Mouse (Mus musculus) megakaryocyte progenitor cell, adult 5-6 weeks (primary cell): ENCODE results near the gene Agpat4. TPM values are rescaled to one million over a fixed set of nuclear protein-coding genes. Genes with fewer than 3 reads are reported as not detected.
"Not testable (repeated sequence)": the region's sequence is repeated elsewhere in the genome, so short reads cannot be mapped to it uniquely, and the experiment has no call there.

Source experiments
- ATAC-seq: replicated peaks from 2 replicates; pipeline ENCODE4 v1.8.0; 2016; ENCODE audit warnings: mild to moderate bottlenecking, moderate TSS enrichment, inconsistent platforms; ENCODE audit not compliant: poor library complexity
- total RNA-seq, 2 experiments: library from RNA; stranded (forward) in 1 of 2; stranded (reverse) in 1 of 2; fragments of 157-497, 149-512 nt in 1 of 2; fragments of 200-1000 nt in 1 of 2; gene quantifications; 2 replicates each; pipeline versions ENCODE4 v1.2.3 to v1.2.4; 2015 to 2017

Agpat4 gene
- total RNA-seq, 2 experiments from 2014 or later: 0.54 to 0.81 TPM

DNA sequence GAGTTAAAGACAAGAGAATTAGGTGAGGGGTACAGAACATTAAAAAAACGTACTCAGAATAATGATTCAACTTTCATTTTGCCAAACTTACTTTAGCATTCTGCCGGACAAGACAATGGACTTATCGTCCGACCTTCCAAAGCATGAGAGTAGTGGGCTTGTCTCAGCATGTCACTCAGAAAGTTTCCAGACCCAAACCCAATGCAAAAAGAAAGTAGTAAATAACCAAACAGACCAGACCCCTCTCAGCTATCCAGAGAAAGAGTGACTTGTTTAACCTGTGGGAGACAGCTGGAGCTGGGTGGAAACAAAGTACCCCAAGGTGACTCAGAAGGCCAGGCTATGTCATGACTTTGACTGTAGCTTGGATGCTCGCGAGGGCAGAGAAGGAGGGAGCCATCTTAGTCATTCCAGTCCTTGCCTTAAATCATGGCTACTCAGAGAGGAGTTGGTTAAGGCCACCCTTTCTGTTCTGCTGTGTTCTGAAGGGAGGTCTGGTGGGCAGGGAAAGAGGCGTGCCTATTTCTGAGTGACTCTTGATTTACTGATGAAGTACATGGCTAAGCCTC, 2.8 kb downstream of the Agpat4 start:
- no peak for ATAC-seq

DNA sequence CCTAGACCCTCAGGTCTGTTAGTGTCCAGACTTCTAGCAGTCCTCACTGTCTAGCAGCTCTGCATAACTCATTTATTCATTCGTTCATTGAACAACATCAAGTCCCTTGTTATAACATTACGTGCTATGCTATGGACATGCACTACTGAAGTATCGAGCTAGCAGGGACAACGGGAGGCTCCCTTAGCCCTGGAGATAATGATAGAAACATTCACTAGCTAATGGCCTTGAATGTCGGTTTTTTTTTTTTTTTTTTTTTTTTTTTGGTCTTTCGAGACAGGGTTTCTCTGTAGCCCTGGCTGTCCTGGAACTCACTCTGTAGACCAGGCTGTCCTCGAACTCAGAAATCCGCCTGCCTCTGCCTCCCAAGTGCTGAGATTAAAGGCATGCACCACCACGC, 3.8 kb downstream of the Agpat4 start:
- ATAC-seq: not testable (repeated sequence)

DNA sequence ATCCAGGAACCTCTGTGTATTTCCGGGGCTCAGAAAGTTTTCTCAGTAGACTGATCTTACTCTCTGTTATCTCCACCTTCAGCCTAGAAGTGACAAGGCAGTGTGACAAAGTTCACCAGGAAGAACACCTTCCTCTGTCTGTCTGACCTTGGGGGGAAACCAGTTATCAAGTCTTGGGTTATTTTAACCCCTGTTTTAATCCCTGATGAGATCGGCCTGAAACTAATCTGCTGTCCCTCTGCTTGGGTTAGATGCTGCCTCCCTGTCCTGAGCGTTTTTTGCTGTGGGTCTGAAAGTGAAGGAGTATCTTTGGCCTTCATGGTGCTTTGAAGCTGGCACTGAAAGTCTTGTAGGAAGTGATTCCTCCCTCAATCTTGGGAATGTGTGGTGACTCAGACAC, 4.7 kb downstream of the Agpat4 start:
- no peak for ATAC-seq

DNA sequence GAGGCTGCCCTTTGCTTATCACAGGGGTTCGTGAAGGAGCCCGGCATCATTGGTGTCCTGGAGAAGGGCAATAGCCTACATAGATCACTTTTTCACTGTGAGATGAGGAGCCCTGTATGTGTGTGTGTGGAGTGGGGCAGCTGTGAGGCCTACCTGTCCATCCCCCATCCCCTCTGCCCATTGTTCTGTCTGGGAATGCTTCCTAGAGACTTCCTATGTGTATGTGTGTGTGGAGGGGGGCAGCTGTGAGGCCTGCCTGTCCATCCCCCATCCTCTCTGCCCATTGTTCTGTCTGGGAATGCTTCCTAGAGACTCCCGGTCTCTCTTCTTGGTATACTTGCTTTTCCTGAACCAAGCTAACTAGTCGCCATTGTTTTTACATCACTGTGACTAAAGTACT, 8.6 kb downstream of the Agpat4 start:
- no peak for ATAC-seq

DNA sequence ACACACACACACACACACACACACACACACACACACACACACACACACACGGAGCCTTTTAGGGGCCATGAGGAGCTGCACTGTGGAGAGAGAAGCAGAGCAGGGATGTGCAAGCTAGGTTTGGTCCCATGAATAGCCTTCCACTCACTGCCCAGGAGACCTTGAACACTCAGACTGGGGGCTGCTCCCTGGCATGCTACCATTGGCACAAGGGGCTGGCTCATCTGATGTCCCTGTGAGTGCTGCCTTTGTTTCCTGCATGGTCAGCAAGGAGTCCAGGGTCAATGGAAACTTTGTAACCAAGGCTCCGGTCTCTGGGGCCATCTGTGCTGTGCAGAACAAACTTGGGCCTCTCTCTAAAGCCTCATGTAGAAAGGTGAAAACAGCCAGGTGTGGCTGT, 10.5 kb downstream of the Agpat4 start:
- no peak for ATAC-seq

DNA sequence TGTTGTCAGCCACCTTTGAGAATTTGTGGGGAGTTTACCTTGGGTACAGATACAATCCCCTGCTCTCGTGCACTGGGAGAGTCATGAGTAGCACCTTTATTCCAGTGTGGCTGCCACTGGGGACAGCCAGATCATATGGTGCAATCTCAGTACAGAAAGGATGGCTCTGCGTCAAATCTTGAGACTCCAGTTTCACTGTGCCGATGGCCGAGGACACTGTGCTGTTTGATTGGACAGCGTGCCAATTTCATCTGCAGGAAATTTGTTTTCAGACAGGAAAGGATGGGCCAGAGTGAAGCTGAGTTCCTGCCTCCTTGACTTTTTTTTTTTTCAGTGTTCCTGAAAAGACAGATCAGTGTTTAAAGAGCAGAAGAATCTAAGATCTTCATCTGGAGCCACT, 12.7 kb downstream of the Agpat4 start:
- no peak for ATAC-seq

DNA sequence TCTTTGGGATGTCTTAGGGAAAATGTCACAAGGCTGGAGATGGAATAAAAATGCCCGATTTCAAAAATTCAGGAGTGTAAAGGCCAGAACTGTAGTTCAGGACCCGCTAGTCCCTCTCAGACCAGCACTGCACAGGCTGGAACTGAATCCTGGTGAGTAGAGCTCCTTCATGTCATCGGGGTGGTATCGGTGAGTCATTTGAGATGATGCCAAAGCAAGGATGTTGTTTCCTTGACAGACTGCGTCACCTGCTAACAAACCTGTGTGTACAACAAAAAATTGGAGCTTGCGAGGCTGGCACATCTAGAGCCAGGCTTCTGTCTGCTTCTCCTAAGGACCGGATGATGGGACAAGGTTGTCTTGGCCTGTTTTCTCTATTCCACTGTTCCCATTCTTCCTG, 13.1 kb downstream of the Agpat4 start:
- ATAC-seq: no peak

DNA sequence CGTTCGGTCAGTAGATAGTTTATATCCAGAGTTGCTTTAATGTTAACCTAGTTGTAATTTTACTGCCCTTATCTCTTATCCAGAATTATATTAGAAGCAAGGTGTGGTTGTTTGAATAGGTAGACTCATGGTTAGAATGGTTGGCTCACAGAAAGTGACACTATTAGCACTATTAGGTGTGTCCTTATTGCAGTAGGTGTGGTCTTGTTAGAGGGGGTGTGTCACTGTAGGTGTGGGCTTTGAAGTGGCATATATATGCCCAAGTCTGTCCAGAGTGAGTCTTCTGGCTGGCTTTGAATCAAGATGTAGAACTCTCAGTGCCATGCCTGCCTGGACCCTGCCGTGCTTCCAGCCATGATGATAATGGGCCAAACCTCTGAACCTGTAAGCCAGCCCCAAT, 14.4 kb downstream of the Agpat4 start:
- ATAC-seq: no peak

DNA sequence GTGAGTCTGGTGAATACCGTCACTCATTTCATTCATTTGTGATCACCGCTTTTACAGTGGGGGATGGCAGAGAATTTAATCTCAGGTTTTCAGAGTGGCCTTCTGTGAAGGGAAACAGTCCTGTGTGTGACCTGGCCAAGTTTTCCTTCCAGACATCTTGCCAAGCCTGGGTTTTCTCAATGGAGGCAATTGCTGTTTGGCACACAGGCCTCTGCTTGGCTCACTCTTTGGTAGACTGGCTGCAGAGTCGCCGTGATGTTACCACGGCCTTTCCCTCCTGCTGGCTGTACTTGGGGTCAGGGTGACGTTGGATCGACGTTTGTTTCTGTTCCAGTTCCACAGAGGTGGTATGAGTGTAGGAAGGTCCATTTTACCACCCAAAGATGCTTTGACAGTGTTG, 15.5 kb downstream of the Agpat4 start:
- no peak for ATAC-seq

DNA sequence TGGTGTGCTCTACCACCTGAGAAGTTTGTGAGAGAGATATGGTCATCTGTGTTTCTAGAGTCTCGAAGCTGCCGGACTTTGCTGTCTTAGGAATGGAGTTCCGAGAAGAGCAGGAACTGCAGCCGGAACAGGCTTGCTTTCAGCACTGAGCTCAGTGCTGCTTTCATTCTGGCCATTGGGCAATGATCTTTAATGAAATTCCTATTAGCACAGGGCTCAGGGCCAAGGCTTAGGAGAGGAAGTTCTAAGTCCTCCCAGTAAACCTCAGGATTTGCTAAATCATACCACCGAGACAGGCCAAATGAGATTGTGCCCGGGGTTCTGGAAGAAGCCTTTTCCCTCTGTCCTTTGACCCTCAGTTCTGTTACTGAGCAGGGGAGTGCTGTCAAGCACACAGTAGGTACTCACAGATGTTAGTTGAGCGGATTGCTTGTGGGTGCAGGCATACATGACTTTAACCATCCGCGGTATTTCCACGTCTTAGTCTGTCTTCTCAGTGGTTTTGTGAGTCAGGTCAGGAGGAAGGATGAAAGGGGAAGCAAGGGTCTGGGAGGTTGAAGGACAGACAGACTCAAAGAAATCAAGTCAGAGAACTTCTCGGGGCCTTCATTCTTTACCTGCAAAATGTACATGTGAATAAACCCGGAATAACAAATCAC, 16.6 kb downstream of the Agpat4 start:
- ATAC-seq: peak; percentile 84

DNA sequence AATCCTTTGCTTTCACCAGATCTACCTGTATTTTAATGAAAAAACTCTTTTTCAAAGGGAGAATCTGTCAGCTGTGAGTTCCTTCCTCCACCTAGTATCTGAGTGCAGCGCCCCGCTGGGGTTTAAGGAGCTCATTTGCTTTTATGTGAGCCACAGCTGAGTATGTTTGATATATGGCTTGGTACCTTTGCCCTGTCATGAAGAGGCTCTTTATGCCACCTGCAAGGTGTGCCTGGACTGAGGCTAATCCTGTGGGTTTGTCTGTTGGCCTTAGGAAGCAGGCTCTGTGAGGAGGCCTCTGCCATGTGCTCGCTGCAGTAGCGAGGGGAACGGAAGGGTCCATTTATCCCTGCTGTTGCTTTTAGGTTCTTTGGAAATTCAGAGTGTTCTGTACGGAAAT, 19.9 kb downstream of the Agpat4 start:
- no peak for ATAC-seq

DNA sequence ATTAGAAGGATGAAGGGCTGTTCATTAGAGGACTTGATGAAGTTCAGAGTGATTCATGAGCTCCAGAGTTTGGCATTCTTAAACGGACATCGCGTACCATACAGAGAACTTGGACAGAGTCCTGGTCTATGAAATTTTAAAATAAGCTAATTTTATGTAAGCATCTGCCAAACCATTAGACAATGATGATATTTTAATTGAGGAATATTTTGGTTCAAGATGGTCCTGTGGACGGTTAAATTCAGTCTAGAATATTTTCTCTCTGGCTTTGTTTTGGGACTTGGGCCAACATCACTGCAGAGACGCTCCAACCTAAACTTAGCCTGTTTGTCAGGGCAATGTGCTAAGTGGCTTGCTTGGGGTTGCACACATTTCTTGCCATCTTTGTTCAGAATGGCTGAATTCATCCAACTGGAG, 25.5 kb downstream of the Agpat4 start:
- no peak for ATAC-seq

DNA sequence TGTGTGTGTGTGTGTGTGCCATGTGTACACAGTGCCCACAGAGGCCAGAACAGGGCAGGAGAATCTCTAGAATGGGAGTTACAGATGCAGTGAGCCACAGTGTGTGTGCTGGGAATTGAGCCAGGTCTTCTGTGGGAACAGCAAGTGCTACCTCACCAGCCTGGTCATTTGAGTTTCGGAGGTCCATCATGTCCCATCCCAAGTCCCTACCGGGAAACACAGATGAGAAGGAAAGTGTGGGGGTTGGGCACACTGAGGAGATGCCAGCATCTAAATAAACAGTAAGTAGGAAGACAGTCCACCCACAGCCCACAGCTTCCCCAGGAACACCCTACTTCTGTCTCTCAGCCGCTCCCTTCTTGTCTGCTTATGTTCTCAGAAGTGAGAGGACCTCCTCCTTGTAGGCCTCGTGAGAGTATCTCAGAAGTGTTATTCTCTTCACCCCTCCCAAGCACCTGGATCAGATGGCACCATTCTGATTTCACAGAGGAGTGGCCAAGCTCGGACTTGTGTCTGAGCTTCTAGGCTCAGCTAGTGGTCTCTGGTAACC, 27.7 kb downstream of the Agpat4 start:
- no peak for ATAC-seq

DNA sequence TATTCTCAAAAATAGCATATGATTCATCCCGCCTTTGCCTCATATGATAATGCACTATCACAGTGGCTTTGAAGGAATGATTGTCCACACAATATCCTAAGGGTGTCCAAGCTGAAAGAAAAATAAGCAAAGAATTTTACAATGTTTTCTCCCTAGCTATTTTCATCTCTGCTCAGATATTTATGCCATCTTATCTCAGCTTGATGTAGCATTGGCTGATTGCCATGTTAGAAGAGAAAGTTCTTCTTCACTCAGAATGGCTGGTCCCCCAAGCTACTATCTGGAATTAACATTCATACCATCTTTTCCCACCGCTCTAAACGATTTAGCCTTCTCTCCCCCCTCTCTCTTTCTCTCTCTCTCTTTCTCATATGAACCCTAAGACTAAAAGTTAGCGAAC, 29.3 kb downstream of the Agpat4 start:
- ATAC-seq: peak; percentile 26; the same call in 1 of the 2 replicates

DNA sequence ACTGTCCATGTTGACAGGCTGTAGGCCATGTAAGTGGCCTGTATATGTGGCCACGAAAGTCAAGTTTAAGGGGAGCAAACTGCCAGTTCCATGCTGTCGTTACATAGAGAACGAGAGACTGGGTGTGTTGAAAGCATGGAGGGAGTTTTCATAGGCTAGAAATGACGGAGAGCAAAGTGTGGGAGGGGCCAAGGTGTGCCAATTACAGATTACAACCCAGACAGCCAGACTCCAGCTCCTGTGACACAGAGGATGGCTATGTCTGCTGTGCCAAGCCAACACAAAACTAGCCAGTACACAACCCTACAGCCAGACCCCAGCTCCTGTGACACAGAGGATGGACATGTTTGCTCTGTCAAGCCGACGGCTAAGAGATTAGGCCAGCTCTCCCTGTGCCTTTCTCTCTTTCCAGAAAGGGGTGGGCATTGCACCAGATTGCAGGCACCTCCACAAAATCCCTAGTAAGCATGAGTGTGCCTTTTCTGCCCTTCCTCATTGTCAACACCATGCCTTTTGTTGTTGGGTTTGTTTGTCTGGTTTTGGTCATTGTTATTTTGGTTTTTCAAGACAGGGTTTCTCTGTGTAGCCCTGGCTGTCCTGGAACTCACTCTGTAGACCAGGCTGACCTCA, 30.8 kb downstream of the Agpat4 start:
- ATAC-seq: peak; percentile 39; the same call in 1 of the 2 replicates

DNA sequence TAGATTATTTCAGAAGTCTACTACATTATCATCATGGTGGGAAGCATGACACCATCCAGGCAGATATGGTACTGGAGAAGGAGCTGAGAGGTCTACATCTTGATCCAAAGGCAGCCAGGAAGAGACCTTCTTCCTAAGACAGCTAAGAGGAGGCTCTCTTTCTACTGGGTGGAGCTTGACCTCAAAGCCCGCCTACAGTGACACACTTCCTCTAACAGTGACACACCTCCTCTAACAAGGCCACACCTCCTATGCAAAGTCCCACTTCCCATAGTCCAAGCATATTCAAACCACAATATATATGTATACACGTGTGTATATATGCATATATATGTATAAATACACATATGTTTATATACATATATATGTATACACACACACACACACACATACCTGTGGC, 32.5 kb downstream of the Agpat4 start:
- peak; percentile 50; the same call in 1 of the 2 replicates for ATAC-seq

DNA sequence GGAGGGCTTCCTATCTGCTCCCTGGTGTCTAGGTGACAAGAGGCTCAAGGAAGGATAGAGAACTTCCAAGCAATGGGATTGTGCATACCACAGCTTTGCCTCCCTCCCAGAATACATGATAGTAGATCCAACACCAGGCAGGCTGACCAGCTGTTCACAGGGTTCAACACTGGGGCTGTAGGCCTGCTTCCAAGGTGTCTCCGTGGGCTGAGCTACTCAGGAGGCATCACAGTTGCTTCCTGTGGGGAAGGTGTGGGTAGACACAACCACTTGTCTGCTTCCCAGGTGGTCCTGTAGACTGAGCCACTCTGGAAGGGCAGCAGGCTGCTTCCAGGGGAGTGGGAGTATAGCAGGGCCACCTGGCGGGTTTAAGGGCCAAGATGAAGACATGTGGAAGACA, 35.8 kb downstream of the Agpat4 start:
- no peak for ATAC-seq

DNA sequence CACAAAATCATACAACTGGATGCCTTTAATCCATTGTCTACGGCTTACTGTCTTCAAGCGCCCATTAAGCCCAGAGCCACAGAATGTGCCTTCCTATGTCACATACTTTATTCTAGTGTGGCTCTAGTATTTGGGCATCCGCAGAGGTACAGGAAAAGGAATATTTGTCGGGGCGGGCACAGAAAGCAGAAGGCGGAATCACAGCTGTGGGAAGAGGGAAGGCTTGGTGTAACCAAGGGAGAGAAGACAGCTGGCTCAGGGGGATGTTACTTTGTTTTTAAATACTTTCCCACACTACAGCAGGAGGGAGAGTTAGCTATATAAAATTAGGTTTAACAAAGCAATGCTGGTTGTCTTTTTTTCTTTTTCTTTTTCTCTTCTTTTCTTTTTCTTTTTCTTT, 36.7 kb downstream of the Agpat4 start:
- no peak for ATAC-seq

DNA sequence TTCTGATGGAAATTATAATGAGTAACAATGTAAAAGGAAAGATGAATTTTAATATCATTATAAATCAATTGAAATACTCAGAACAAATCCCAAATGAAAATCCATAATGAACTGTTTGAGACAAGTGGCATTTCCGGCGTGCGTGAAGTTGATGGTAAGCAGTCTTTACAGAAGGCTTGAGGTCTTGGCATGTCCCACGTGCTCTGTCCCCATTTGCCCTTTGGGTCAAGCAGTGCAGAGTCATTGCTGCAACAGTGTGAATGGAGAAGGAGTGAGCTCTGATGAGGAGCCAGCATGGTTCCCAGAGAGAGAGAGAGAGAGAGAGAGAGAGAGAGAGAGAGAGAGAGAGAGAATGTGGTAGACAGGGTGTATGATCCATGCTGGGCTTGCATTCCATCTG, 37.4 kb downstream of the Agpat4 start:
- ATAC-seq: no peak

DNA sequence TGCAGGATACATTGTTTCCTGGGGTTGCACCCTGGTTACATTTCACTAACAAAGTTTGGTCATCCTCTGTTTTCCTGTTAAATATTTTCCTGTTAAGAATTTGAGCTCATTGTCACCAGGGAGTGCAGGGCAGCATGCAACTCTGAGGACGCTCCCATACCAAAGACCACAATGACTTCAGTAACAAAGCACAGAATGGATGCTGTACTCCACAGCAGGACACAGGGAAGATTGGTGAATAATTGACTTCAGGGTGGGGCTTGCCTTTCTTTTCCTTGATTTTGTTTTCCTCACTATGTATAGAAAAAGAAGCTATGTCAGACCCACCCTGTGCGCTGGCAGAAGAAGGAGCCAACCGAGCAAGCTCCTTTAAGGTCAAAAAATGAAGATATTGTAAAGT, 38.2 kb downstream of the Agpat4 start:
- ATAC-seq: no peak

DNA sequence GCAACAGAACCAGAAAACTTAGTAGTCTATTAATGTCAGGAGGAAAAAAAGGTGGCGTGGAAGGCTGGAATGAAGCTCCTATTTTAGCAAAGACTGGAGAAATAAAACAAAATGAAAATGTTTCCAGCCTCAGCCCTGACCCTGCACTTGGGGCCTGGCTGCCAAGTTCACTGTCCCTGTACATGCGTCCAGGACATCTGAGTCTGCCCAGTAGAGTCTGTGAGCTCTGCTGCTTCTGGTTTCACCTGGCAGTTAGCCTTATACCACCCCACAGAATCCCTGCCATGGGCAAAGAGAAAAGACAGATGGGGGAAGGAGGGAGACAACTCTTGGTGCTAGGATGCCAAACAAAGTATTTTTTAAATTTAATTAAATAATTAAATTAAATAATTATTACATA, 38.7 kb downstream of the Agpat4 start:
- ATAC-seq: no peak
